Mouse (Mus musculus): ENCODE data around the gene 1700061G19Rik. TPM values are rescaled to one million over a fixed set of nuclear protein-coding genes. Genes with fewer than 3 reads are reported as not detected.

1700061G19Rik gene
- polyA plus RNA-seq, 1 experiment from 2014 or later = 0.35 TPM

- peaks cover 9% of the 10 kb centered on the region; the same call in 1 of the 2 replicates for H3K27me3 ChIP-seq (ENCODE audit: control insufficient read depth, insufficient read depth, low read length)
- ATAC-seq (ENCODE audit: insufficient number of reproducible peaks, insufficient read depth, low FRiP score, low read depth) = no peak
- no peak overlapping the region for H3K27ac ChIP-seq (replicated peaks in 1 of 2; ENCODE audit: control insufficient read depth in 1 of 2, insufficient read depth in 1 of 2, low read depth in 2 of 2, low read length in 2 of 2)
These were observed 41.9 kb upstream of the 1700061G19Rik start for GRCm38 (mm10) chr17:56833381-56833780.

GRCm38 (mm10) chr17:56836336-56836735 lies 38.9 kb upstream of the 1700061G19Rik start:
- WGBS = 80% methylated on average over 8 of the region's 8 CpGs
- Histone ChIP-seq H3K36me3 (ENCODE audit: control insufficient read depth, insufficient read depth, low read length) (no peaks in the 10 kb centered on the region), H3K4me3 (ENCODE audit: control insufficient read depth in 1 of 2, insufficient read depth in 1 of 2, low read depth in 1 of 2, low read length in 2 of 2) (no peak overlapping the region), H3K27ac (replicated peaks in 1 of 2; ENCODE audit: control insufficient read depth in 1 of 2, insufficient read depth in 1 of 2, low read depth in 2 of 2, low read length in 2 of 2) (no peak overlapping the region), H3K27me3 (ENCODE audit: control insufficient read depth, insufficient read depth, low read length) (peaks cover 4% of the 10 kb centered on the region; the same call in 1 of the 2 replicates), H3K4me2 (ENCODE audit: low read length) (no peak overlapping the region), H3K9ac (ENCODE audit: low read length) (no peak overlapping the region), H3K9me3 (ENCODE audit: control insufficient read depth, low read length) (no peaks in the 10 kb centered on the region), H3K4me1 (ENCODE audit: control insufficient read depth in 2 of 2, insufficient read depth in 2 of 2, low read length in 2 of 2) (peaks cover 0 to 2% of the 10 kb centered on the region in 2 experiments; a peak in 2 of 4 replicates)
- ATAC-seq (ENCODE audit: insufficient number of reproducible peaks, insufficient read depth, low FRiP score, low read depth) = no peak

More at GRCm38 (mm10) chr17:56833381-56833780, 41.9 kb upstream of the 1700061G19Rik start:
- Histone ChIP-seq H3K4me3 (ENCODE audit: control insufficient read depth in 1 of 2, insufficient read depth in 1 of 2, low read depth in 1 of 2, low read length in 2 of 2) (no peak overlapping the region), H3K4me1 (ENCODE audit: control insufficient read depth in 2 of 2, insufficient read depth in 2 of 2, low read length in 2 of 2) (peaks cover 8 to 10% of the 10 kb centered on the region in 2 experiments; a peak in 3 of 4 replicates), H3K9me3 (ENCODE audit: control insufficient read depth, low read length) (no peaks in the 10 kb centered on the region), H3K9ac (ENCODE audit: low read length) (no peak overlapping the region), H3K4me2 (ENCODE audit: low read length) (no peak overlapping the region), H3K36me3 (ENCODE audit: control insufficient read depth, insufficient read depth, low read length) (no peaks in the 10 kb centered on the region)
- WGBS = 89% methylated on average over 1 of the region's 1 CpGs

GRCm38 (mm10) chr17:56840524-56840923 lies 34.8 kb upstream of the 1700061G19Rik start:
- H3K9ac ChIP-seq (ENCODE audit: low read length) = no peak overlapping the region
- ATAC-seq (ENCODE audit: insufficient number of reproducible peaks, insufficient read depth, low FRiP score, low read depth) = no peak
- 80% methylated on average over 7 of the region's 7 CpGs for WGBS
- 0 out of 2 replicates have a peak, but pooled peaks cover 4% of the 10 kb centered on the region for H3K27me3 ChIP-seq (ENCODE audit: control insufficient read depth, insufficient read depth, low read length)
- H3K36me3 ChIP-seq (ENCODE audit: control insufficient read depth, insufficient read depth, low read length) = no peaks in the 10 kb centered on the region
- no peak overlapping the region for H3K27ac ChIP-seq (replicated peaks in 1 of 2; ENCODE audit: control insufficient read depth in 1 of 2, insufficient read depth in 1 of 2, low read depth in 2 of 2, low read length in 2 of 2)
- H3K9me3 ChIP-seq (ENCODE audit: control insufficient read depth, low read length) = no peaks in the 10 kb centered on the region
- H3K4me3 ChIP-seq (ENCODE audit: control insufficient read depth in 1 of 2, insufficient read depth in 1 of 2, low read depth in 1 of 2, low read length in 2 of 2) = no peak overlapping the region
- no peaks in the 10 kb centered on the region for H3K4me1 ChIP-seq (ENCODE audit: control insufficient read depth in 2 of 2, insufficient read depth in 2 of 2, low read length in 2 of 2)
- no peak overlapping the region for H3K4me2 ChIP-seq (ENCODE audit: low read length)

- Histone ChIP-seq H3K36me3 (ENCODE audit: control insufficient read depth, insufficient read depth, low read length) (no peaks in the 10 kb centered on the region), H3K4me2 (ENCODE audit: low read length) (no peak overlapping the region), H3K4me3 (ENCODE audit: control insufficient read depth in 1 of 2, insufficient read depth in 1 of 2, low read depth in 1 of 2, low read length in 2 of 2) (no peak overlapping the region), H3K27ac (replicated peaks in 1 of 2; ENCODE audit: control insufficient read depth in 1 of 2, insufficient read depth in 1 of 2, low read depth in 2 of 2, low read length in 2 of 2) (no peak overlapping the region), H3K27me3 (ENCODE audit: control insufficient read depth, insufficient read depth, low read length) (0 out of 2 replicates have a peak, but pooled peaks cover 4% of the 10 kb centered on the region), H3K9ac (ENCODE audit: low read length) (no peak overlapping the region), H3K4me1 (ENCODE audit: control insufficient read depth in 2 of 2, insufficient read depth in 2 of 2, low read length in 2 of 2) (no peaks in the 10 kb centered on the region), H3K9me3 (ENCODE audit: control insufficient read depth, low read length) (no peaks in the 10 kb centered on the region)
- ATAC-seq (ENCODE audit: insufficient number of reproducible peaks, insufficient read depth, low FRiP score, low read depth) = no peak
- WGBS = 74% methylated on average over 5 of the region's 5 CpGs
These were observed 33.1 kb upstream of the 1700061G19Rik start for GRCm38 (mm10) chr17:56842173-56842572.

GRCm38 (mm10) chr17:56843678-56844077 lies 31.6 kb upstream of the 1700061G19Rik start:
- Histone ChIP-seq H3K4me3 (ENCODE audit: control insufficient read depth in 1 of 2, insufficient read depth in 1 of 2, low read depth in 1 of 2, low read length in 2 of 2) (no peak overlapping the region), H3K4me2 (ENCODE audit: low read length) (no peak overlapping the region), H3K36me3 (ENCODE audit: control insufficient read depth, insufficient read depth, low read length) (no peaks in the 10 kb centered on the region), H3K9ac (ENCODE audit: low read length) (no peak overlapping the region), H3K27me3 (ENCODE audit: control insufficient read depth, insufficient read depth, low read length) (no peaks in the 10 kb centered on the region), H3K9me3 (ENCODE audit: control insufficient read depth, low read length) (no peaks in the 10 kb centered on the region), H3K27ac (replicated peaks in 1 of 2; ENCODE audit: control insufficient read depth in 1 of 2, insufficient read depth in 1 of 2, low read depth in 2 of 2, low read length in 2 of 2) (no peak overlapping the region), H3K4me1 (ENCODE audit: control insufficient read depth in 2 of 2, insufficient read depth in 2 of 2, low read length in 2 of 2) (no peaks in the 10 kb centered on the region)
- no peak for ATAC-seq (ENCODE audit: insufficient number of reproducible peaks, insufficient read depth, low FRiP score, low read depth)
- 79% methylated on average over 5 of the region's 5 CpGs for WGBS

GRCm38 (mm10) chr17:56848785-56849184 lies 26.5 kb upstream of the 1700061G19Rik start:
- H3K36me3 ChIP-seq (ENCODE audit: control insufficient read depth, insufficient read depth, low read length) = no peaks in the 10 kb centered on the region
- H3K9me3 ChIP-seq (ENCODE audit: control insufficient read depth, low read length) = no peaks in the 10 kb centered on the region
- H3K9ac ChIP-seq (ENCODE audit: low read length) = no peak overlapping the region
- H3K27ac ChIP-seq (replicated peaks in 1 of 2; ENCODE audit: control insufficient read depth in 1 of 2, insufficient read depth in 1 of 2, low read depth in 2 of 2, low read length in 2 of 2) = no peak overlapping the region
- ATAC-seq (ENCODE audit: insufficient number of reproducible peaks, insufficient read depth, low FRiP score, low read depth) = no peak
- no peaks in the 10 kb centered on the region for H3K27me3 ChIP-seq (ENCODE audit: control insufficient read depth, insufficient read depth, low read length)
- H3K4me1 ChIP-seq (ENCODE audit: control insufficient read depth in 2 of 2, insufficient read depth in 2 of 2, low read length in 2 of 2) = no peaks in the 10 kb centered on the region
- H3K4me3 ChIP-seq (ENCODE audit: control insufficient read depth in 1 of 2, insufficient read depth in 1 of 2, low read depth in 1 of 2, low read length in 2 of 2) = no peak overlapping the region
- 76% methylated on average over 5 of the region's 5 CpGs for WGBS
- no peak overlapping the region for H3K4me2 ChIP-seq (ENCODE audit: low read length)

GRCm38 (mm10) chr17:56849710-56850109 lies 25.6 kb upstream of the 1700061G19Rik start:
- Histone ChIP-seq H3K27ac (replicated peaks in 1 of 2; ENCODE audit: control insufficient read depth in 1 of 2, insufficient read depth in 1 of 2, low read depth in 2 of 2, low read length in 2 of 2) (no peak overlapping the region), H3K36me3 (ENCODE audit: control insufficient read depth, insufficient read depth, low read length) (no peaks in the 10 kb centered on the region), H3K4me1 (ENCODE audit: control insufficient read depth in 2 of 2, insufficient read depth in 2 of 2, low read length in 2 of 2) (no peaks in the 10 kb centered on the region), H3K9me3 (ENCODE audit: control insufficient read depth, low read length) (no peaks in the 10 kb centered on the region), H3K4me3 (ENCODE audit: control insufficient read depth in 1 of 2, insufficient read depth in 1 of 2, low read depth in 1 of 2, low read length in 2 of 2) (no peak overlapping the region), H3K4me2 (ENCODE audit: low read length) (no peak overlapping the region), H3K9ac (ENCODE audit: low read length) (no peak overlapping the region), H3K27me3 (ENCODE audit: control insufficient read depth, insufficient read depth, low read length) (no peaks in the 10 kb centered on the region)
- 83% methylated on average over 13 of the region's 13 CpGs for WGBS
- ATAC-seq (ENCODE audit: insufficient number of reproducible peaks, insufficient read depth, low FRiP score, low read depth) = no peak

- H3K9me3 ChIP-seq (ENCODE audit: control insufficient read depth, low read length) = no peaks in the 10 kb centered on the region
- no peaks in the 10 kb centered on the region for H3K36me3 ChIP-seq (ENCODE audit: control insufficient read depth, insufficient read depth, low read length)
- ATAC-seq (ENCODE audit: insufficient number of reproducible peaks, insufficient read depth, low FRiP score, low read depth) = no peak
- no peak overlapping the region for H3K4me3 ChIP-seq (ENCODE audit: control insufficient read depth in 1 of 2, insufficient read depth in 1 of 2, low read depth in 1 of 2, low read length in 2 of 2)
- 73% methylated on average over 3 of the region's 3 CpGs for WGBS
- H3K27me3 ChIP-seq (ENCODE audit: control insufficient read depth, insufficient read depth, low read length) = no peaks in the 10 kb centered on the region
- no peak overlapping the region for H3K27ac ChIP-seq (replicated peaks in 1 of 2; ENCODE audit: control insufficient read depth in 1 of 2, insufficient read depth in 1 of 2, low read depth in 2 of 2, low read length in 2 of 2)
- H3K4me2 ChIP-seq (ENCODE audit: low read length) = no peak overlapping the region
- no peaks in the 10 kb centered on the region for H3K4me1 ChIP-seq (ENCODE audit: control insufficient read depth in 2 of 2, insufficient read depth in 2 of 2, low read length in 2 of 2)
- no peak overlapping the region for H3K9ac ChIP-seq (ENCODE audit: low read length)
These were observed 24.1 kb upstream of the 1700061G19Rik start for GRCm38 (mm10) chr17:56851167-56851566.
